Mouse (Mus musculus): ENCODE data around the gene Gpr3. TPM values are rescaled to one million over a fixed set of nuclear protein-coding genes. Genes with fewer than 3 reads are reported as not detected.

Gene Gpr3
- polyA plus RNA-seq, 1 experiment from 2014 or later: 0.74 TPM

Small RNAs within 50 kb of the gene (microRNA-seq; reads per million reads assigned to microRNA genes)
- not detected for gene Mir7017

Other genes with a start within 250 kb of the Gpr3 start
- gene Fgr, start 238.4 kb downstream of the Gpr3 start, polyA plus RNA-seq (2016; fragmentation: Nextera tagmentation; extraction: Ambion mirVana): 0.22 and 0.28 TPM in 2 replicates
- gene Ahdc1, start 201.3 kb downstream of the Gpr3 start, polyA plus RNA-seq (2016; fragmentation: Nextera tagmentation; extraction: Ambion mirVana): 10.5 TPM in 2 replicates
- gene Wasf2, start 82.0 kb downstream of the Gpr3 start, polyA plus RNA-seq (2016; fragmentation: Nextera tagmentation; extraction: Ambion mirVana): 30.5 and 48.9 TPM in 2 replicates
- gene Cd164l2, start 405 bp downstream of the Gpr3 start, polyA plus RNA-seq (2016; fragmentation: Nextera tagmentation; extraction: Ambion mirVana): 0.42 and 0.79 TPM in 2 replicates
- 2.1 and 3.2 TPM in 2 replicates for gene Map3k6, start 28.3 kb upstream of the Gpr3 start, polyA plus RNA-seq (2016; fragmentation: Nextera tagmentation; extraction: Ambion mirVana)
- 0.66 and 0.73 TPM in 2 replicates for gene Sytl1, start 50.6 kb upstream of the Gpr3 start, polyA plus RNA-seq (2016; fragmentation: Nextera tagmentation; extraction: Ambion mirVana)
- 82.0 and 84.2 TPM in 2 replicates for gene Tmem222, start 65.3 kb upstream of the Gpr3 start, polyA plus RNA-seq (2016; fragmentation: Nextera tagmentation; extraction: Ambion mirVana)
- gene Wdtc1, start 140.9 kb upstream of the Gpr3 start, polyA plus RNA-seq (2016; fragmentation: Nextera tagmentation; extraction: Ambion mirVana): 22.3 and 28.3 TPM in 2 replicates
- gene Slc9a1, start 157.2 kb upstream of the Gpr3 start, polyA plus RNA-seq (2016; fragmentation: Nextera tagmentation; extraction: Ambion mirVana): 7.1 and 9.0 TPM in 2 replicates

Measured in neural tube, embryonic 12.5 days (tissue).